Mouse (Mus musculus) lung, postnatal 36 days (tissue): ENCODE data around the gene 9930111J21Rik1.
"Not testable (repeated sequence)": the region's sequence is repeated elsewhere in the genome, so short reads cannot be mapped to it uniquely, and the experiment has no call there.

Source experiments
- DNase-seq: peaks from one replicate; pipeline ENCODE4 v3.0.0; 2022; ENCODE audit warnings: mixed read lengths

9930111J21Rik1 gene

DNA sequence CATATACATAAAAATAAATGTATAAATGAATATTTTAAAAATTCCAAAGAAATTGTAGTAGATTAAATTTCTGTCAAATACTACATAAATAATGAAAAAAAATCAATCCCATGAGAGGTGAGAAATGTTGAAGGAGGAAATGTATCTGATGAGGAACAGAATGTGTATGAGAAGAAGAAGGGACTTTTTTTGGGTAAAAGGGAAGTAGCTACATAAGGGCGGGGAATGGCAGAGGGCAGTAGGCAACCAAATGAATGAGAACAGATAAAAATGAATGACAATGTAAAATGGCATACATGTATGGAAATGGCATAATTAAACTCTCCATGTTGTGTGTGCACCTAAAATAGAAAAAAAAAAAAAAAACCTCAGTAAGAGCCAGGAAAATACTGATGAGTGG is 65.6 kb downstream of the 9930111J21Rik1 start:
- no peak for DNase-seq

DNA sequence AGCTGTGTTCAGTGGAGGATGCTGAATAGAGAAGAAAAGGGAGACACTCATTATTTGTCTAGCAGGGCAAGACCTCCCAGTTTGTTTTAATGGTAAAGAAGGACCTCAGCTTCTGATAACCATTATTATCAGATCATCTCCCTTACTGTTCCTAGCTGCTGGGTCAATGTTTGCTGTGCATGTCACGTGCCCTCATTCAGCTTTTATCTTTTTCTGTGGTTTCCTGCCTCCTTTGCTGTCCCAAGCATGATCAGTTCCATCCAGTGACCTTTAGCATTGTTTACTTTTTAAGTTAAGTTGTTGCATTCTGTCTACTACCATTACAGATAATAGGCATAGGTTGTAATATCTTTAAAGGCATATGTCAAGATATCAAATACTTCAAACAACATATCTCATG is 70.7 kb downstream of the 9930111J21Rik1 start:
- DNase-seq: no peak

DNA sequence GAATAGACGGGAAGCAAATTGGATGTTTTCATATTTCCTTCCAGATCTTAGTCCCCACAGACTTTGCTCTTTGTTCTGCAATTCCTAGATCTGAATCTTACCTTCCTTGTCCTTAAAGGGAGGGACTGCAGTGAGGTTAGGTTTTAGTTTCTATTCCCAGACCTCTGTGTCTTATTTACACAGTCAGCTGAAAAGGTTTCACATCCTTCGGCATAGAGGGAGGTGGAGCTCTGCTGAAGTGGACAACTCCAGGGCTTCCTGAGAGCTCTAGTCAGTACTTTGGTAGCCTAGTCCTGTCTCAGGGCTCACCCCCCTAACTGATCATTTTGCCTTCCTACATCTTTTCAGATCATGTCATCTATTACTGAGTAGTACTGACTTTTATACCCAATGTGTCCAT is 77.2 kb downstream of the 9930111J21Rik1 start, which contains the start of gene Gm5431:
TSS of gene Gm5431 (minus strand) at position 194 of the 400 bp plus-strand sequence.
- peak; percentile 41 for DNase-seq

DNA sequence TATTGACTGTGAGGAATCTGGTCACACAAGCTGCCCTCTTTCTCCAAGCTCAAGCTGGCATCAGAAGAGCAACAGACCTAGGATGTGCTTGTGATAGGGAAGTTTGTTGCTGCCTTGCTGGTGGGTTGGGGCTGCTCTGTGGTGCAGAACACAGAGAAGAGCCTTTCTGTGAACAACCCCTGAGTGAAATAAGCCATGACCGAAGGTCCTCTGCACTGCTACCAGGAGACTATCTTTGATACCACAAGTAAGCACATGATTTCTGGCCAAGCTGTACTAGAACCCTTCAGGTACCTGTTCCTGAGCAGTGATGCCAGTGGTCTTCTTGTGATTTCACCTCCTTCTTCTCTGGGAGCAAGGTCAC is 77.6 kb downstream of the 9930111J21Rik1 start:
- not testable (repeated sequence) for DNase-seq

DNA sequence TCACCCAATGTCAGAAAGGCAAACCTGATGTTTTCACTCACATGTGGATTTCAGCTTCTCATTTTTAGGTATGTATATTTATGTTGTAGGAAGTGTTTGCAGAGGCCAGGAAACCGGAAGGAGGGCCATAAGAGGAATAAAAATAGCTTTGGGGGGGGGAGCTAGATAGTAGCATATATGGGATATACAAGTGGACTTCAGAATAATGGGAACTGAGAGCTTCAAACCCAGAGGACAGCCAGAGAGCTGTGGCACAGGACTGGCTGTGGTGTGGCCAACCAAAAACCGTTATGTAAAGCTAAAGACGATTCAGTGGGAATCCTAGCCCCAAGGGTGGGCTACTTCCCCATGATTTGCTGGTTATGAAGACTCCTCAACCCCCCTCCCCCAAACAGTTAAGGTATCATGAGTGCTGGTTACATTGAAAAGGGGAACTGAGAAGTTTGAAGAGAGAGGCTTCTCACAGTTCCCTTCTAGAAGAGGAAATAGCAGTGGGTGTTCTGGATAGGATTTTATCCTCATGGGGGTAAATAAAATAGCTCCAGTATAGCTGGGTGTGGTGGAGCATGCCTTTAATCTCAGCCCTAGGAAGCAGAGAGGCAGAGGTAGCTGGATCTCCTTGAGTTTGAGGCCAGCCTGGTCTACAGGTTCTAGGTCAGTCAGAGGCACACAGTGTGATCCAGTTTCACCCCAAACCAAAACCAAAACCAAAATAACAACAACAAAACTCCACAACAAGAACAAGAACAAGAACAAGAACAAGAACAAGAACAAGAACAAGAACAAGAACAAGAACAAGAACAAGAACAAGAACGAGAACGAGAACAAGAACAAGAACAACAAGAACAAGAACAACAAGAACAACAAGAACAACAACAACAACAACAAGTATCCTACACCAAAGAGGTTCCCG is 78.3 kb downstream of the 9930111J21Rik1 start:
- DNase-seq: peak; percentile 30

GRCm38 (mm10) chr11:48898812-48899431 is 80.3 kb downstream of the 9930111J21Rik1 start:
- no peak for DNase-seq
